Mouse (Mus musculus) cerebellum, adult 2 months (tissue): ENCODE data around the gene Dapk1.

Experiments
- CTCF ChIP-seq: fragments of 200-500 bp; IDR thresholded peaks from 2 replicates; pipeline ENCODE4 v1.5.1; 2011; ENCODE audit warnings: low read depth, mild to moderate bottlenecking, control low read depth, low read length, moderate library complexity, borderline replicate concordance; ENCODE audit not compliant: insufficient read depth
- POLR2A ChIP-seq: fragments of 200-500 bp; IDR thresholded peaks from 2 replicates; pipeline ENCODE4 v1.6.1; 2011; ENCODE audit warnings: low read length, control low read depth, borderline replicate concordance; ENCODE audit not compliant: insufficient read depth

- TF ChIP-seq POLR2A (no peak), CTCF (no peak)
Measured at GRCm38 (mm10) chr13:60789466-60789865, 187.7 kb downstream of the Dapk1 start.
